Mouse (Mus musculus) intestine, embryonic 14.5 days (tissue): ENCODE data around the gene 2510009E07Rik. TPM values are rescaled to one million over a fixed set of nuclear protein-coding genes. Genes with fewer than 3 reads are reported as not detected.

Experiments
- ATAC-seq: fragments of 200-750 bp; cut with Nextera tagmentation; replicated peaks from 2 replicates; pipeline ENCODE4 v1.8.0; 2017; ENCODE audit warnings: low read depth, moderate number of reproducible peaks, moderate TSS enrichment, moderate library complexity; ENCODE audit not compliant: low FRiP score, low TSS enrichment
- DNase-seq: peaks from one replicate; pipeline ENCODE4 v3.0.0-alpha.2; 2018; ENCODE audit warnings: low spot score
- H3K27ac ChIP-seq: fragments of 300-500 bp; sonication (generic); 2 replicates; pipeline ENCODE4 v1.5.1; 2014; ENCODE audit warnings: low read depth, mild to moderate bottlenecking, control low read depth
- H3K27me3 ChIP-seq: fragments of 300-500 bp; sonication (generic); replicated peaks from 2 replicates; pipeline ENCODE4 v1.6.1; 2014; ENCODE audit warnings: low read length, control low read depth; ENCODE audit not compliant: control insufficient read depth, insufficient read depth
- H3K36me3 ChIP-seq: fragments of 300-500 bp; sonication (generic); 2 replicates; pipeline ENCODE4 v1.6.1; 2014; ENCODE audit warnings: low read length, control low read depth; ENCODE audit not compliant: control insufficient read depth, insufficient read depth
- H3K4me1 ChIP-seq: fragments of 300-500 bp; sonication (generic); replicated peaks from 2 replicates; pipeline ENCODE4 v1.6.1; 2014; ENCODE audit warnings: low read length, control low read depth, mixed read lengths; ENCODE audit not compliant: control insufficient read depth, insufficient read depth
- H3K4me2 ChIP-seq: fragments of 300-500 bp; sonication (generic); 2 replicates; pipeline ENCODE4 v1.6.1; 2014; ENCODE audit warnings: low read length
- H3K4me3 ChIP-seq: fragments of 300-500 bp; sonication (generic); 2 replicates; pipeline ENCODE4 v1.5.1; 2014; ENCODE audit warnings: low read depth, low read length, control low read depth, mixed read lengths
- H3K9ac ChIP-seq: fragments of 300-500 bp; sonication (generic); 2 replicates; pipeline ENCODE4 v1.6.1; 2014; ENCODE audit warnings: mild to moderate bottlenecking, low read length
- H3K9me3 ChIP-seq: fragments of 300-500 bp; sonication (generic); 2 replicates; pipeline ENCODE4 v1.6.1; 2016; ENCODE audit warnings: low read length, control low read depth; ENCODE audit not compliant: control insufficient read depth
- WGBS: fragments of 180-500 bp; shearing (Covaris S2); extraction: QIAGEN DNeasy Blood & Tissue Kit; methylation state at CpG from one replicate; pipeline ENCODE4 v1.1.7; 2014; 5-methylcytosine and 5-hydroxymethylcytosine counted together
- polyA plus RNA-seq: library from polyadenylated mRNA; unstranded; fragments of >200 nt; fragmentation: Nextera tagmentation; extraction: Ambion mirVana; gene quantifications from 2 replicates; pipeline ENCODE4 v1.2.1, GENCODE M21; 2014

The 2510009E07Rik gene
- polyA plus RNA-seq, 1 experiment from 2014 or later: 20.0 TPM

GRCm38 (mm10) chr16:21665423-21665986 lies 29.0 kb downstream of the 2510009E07Rik start:
- no peak for ATAC-seq
- 25% methylated on average over 4 of the region's 4 CpGs for WGBS
- H3K9ac ChIP-seq: no peak overlapping the region

GRCm38 (mm10) chr16:21664633-21665363 lies 29.7 kb downstream of the 2510009E07Rik start:
- no peak overlapping the region for H3K4me3 ChIP-seq
- no peak overlapping the region for H3K27ac ChIP-seq
- no peaks in the 10 kb centered on the region for H3K4me1 ChIP-seq
- H3K27me3 ChIP-seq: no peaks in the 10 kb centered on the region
- DNase-seq (no peak), ATAC-seq (no peak)
- H3K9ac ChIP-seq: no peak overlapping the region
- no peak overlapping the region for H3K4me2 ChIP-seq
- no peaks in the 10 kb centered on the region for H3K36me3 ChIP-seq
- WGBS: 38% methylated on average over 18 of the region's 18 CpGs
- peaks cover 3% of the 10 kb centered on the region; the same call in 1 of the 2 replicates for H3K9me3 ChIP-seq

More at GRCm38 (mm10) chr16:21665423-21665986, 29.0 kb downstream of the 2510009E07Rik start:
- DNase-seq: no peak
- H3K9me3 ChIP-seq: peaks cover 3% of the 10 kb centered on the region; the same call in 1 of the 2 replicates
- no peak overlapping the region for H3K27ac ChIP-seq
- no peak overlapping the region for H3K4me3 ChIP-seq
- H3K36me3 ChIP-seq: no peaks in the 10 kb centered on the region
- no peaks in the 10 kb centered on the region for H3K4me1 ChIP-seq
- H3K4me2 ChIP-seq: no peak overlapping the region
- no peaks in the 10 kb centered on the region for H3K27me3 ChIP-seq

GRCm38 (mm10) chr16:21655961-21656360 lies 38.5 kb downstream of the 2510009E07Rik start:
- 84% methylated on average over 9 of the region's 9 CpGs for WGBS
- Histone ChIP-seq H3K36me3 (peaks cover 17% of the 10 kb centered on the region; the same call in 1 of the 2 replicates), H3K4me2 (no peak overlapping the region), H3K9ac (no peak overlapping the region), H3K9me3 (no peaks in the 10 kb centered on the region), H3K4me3 (no peak overlapping the region), H3K27me3 (no peaks in the 10 kb centered on the region), H3K4me1 (no peaks in the 10 kb centered on the region), H3K27ac (no peak overlapping the region)
- ATAC-seq: no peak
- no peak for DNase-seq

GRCm38 (mm10) chr16:21655291-21655690 lies 39.2 kb downstream of the 2510009E07Rik start:
- 61% methylated on average over 6 of the region's 6 CpGs for WGBS
- H3K9ac ChIP-seq: no peak overlapping the region
- H3K4me2 ChIP-seq: no peak overlapping the region
- DNase-seq: no peak
- no peaks in the 10 kb centered on the region for H3K27me3 ChIP-seq
- H3K4me1 ChIP-seq: no peaks in the 10 kb centered on the region
- H3K9me3 ChIP-seq: no peaks in the 10 kb centered on the region
- H3K27ac ChIP-seq: no peak overlapping the region
- H3K36me3 ChIP-seq: peaks cover 18% of the 10 kb centered on the region; the same call in 1 of the 2 replicates
- no peak for ATAC-seq
- H3K4me3 ChIP-seq: no peak overlapping the region

- no peak overlapping the region for H3K27ac ChIP-seq
Measured at GRCm38 (mm10) chr16:21654384-21654783, 40.1 kb downstream of the 2510009E07Rik start.

GRCm38 (mm10) chr16:21653151-21653550 lies 41.3 kb downstream of the 2510009E07Rik start:
- H3K4me1 ChIP-seq: no peaks in the 10 kb centered on the region
- whole genome bisulfite sequencing: 81% methylated on average over 15 of the region's 15 CpGs
- H3K4me3 ChIP-seq: no peak overlapping the region
- no peak overlapping the region for H3K9ac ChIP-seq
- H3K27ac ChIP-seq: no peak overlapping the region
- no peaks in the 10 kb centered on the region for H3K27me3 ChIP-seq
- DNase-seq (no peak), ATAC-seq (no peak)
- no peaks in the 10 kb centered on the region for H3K9me3 ChIP-seq
- H3K36me3 ChIP-seq: peaks cover 18% of the 10 kb centered on the region
- H3K4me2 ChIP-seq: no peak overlapping the region

More at GRCm38 (mm10) chr16:21654384-21654783, 40.1 kb downstream of the 2510009E07Rik start:
- DNase-seq (no peak), ATAC-seq (no peak)
- Histone ChIP-seq H3K36me3 (peaks cover 18% of the 10 kb centered on the region; the same call in 1 of the 2 replicates), H3K9me3 (no peaks in the 10 kb centered on the region), H3K4me3 (no peak overlapping the region), H3K9ac (no peak overlapping the region), H3K27me3 (no peaks in the 10 kb centered on the region), H3K4me1 (no peaks in the 10 kb centered on the region), H3K4me2 (no peak overlapping the region)
- WGBS: 78% methylated on average over 5 of the region's 5 CpGs

- peaks cover 18% of the 10 kb centered on the region for H3K36me3 ChIP-seq
- no peak overlapping the region for H3K27ac ChIP-seq
- H3K4me1 ChIP-seq: no peaks in the 10 kb centered on the region
- no peaks in the 10 kb centered on the region for H3K27me3 ChIP-seq
- ATAC-seq (no peak), DNase-seq (no peak)
- H3K9ac ChIP-seq: no peak overlapping the region
- no peak overlapping the region for H3K4me2 ChIP-seq
- WGBS: 82% methylated on average over 4 of the region's 4 CpGs
- no peak overlapping the region for H3K4me3 ChIP-seq
- H3K9me3 ChIP-seq: no peaks in the 10 kb centered on the region
Measured at GRCm38 (mm10) chr16:21651161-21651560, 43.3 kb downstream of the 2510009E07Rik start.

GRCm38 (mm10) chr16:21650289-21650688 lies 44.2 kb downstream of the 2510009E07Rik start:
- Histone ChIP-seq H3K27me3 (no peaks in the 10 kb centered on the region), H3K4me1 (no peaks in the 10 kb centered on the region)
- no peak for ATAC-seq

More at GRCm38 (mm10) chr16:21650289-21650688, 44.2 kb downstream of the 2510009E07Rik start:
- Histone ChIP-seq H3K36me3 (peaks cover 18% of the 10 kb centered on the region), H3K9ac (no peak overlapping the region), H3K27ac (no peak overlapping the region), H3K4me3 (no peak overlapping the region), H3K9me3 (no peaks in the 10 kb centered on the region), H3K4me2 (no peak overlapping the region)
- WGBS: 87% methylated on average over 3 of the region's 3 CpGs
- DNase-seq: no peak
